Mouse (Mus musculus): ENCODE measurements at regions not wholly inside any gene's neighbourhood (a gene's known extent, or its start where the extent isn't known, plus 50 kb on each side); places are given as distances from the start of the nearest gene placed in this dataset.

GRCm38 (mm10) chrX:11466191-11466590 is 138.6 kb downstream of the H2al1j start:
- TF ChIP-seq CTCF (IDR thresholded peaks at IDR 0.05; ENCODE audit: control insufficient read depth, insufficient read depth, low read length) (no peak), POLR2A (IDR thresholded peaks at IDR 0.05; ENCODE audit: borderline replicate concordance, control insufficient read depth, low read depth, low read length) (no peak)
